Mouse (Mus musculus): ENCODE data around the gene Hoxa10. TPM values are rescaled to one million over a fixed set of nuclear protein-coding genes. Genes with fewer than 3 reads are reported as not detected.
A peak's percentile ranks its signal among the peaks of the same experiment; 100 is the strongest.

Hoxa10 gene
- total RNA-seq, 2 experiments from 2014 or later = 0.42 to 1.5 TPM

DNA sequence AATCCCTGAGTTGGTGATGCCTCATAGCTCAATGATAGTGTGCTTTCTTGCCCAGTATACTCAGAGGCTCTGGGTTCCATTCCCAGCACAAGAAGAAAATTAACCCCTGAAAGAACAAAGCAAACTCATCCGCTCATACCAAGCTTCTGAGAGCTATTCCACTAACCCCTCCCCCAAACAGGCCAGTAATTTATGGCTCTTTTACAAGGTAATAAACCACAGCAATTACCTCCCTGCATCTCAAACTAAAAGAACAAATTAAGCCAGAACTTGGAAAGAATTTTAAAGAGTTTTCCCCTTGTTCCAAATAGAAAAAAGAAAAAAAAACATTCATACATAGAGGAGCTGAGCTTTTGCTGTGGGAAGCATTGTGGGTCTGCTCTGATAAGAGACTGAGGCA, 57.9 kb downstream of the Hoxa10 start:
- no peak for DNase-seq

GRCm38 (mm10) chr6:52182030-52182429, 58.6 kb downstream of the Hoxa10 start:
- DNase-seq = no peak

Small RNA genes within 50 kb of the gene (microRNA-seq; reads per million reads assigned to microRNA genes)
- gene Mir196b = 1,405 reads per million, percentile 79 among the genes with 10 or more reads in this experiment

Other genes with a start within 250 kb of the Hoxa10 start
- 10 to 100 TPM; 40.5 to 46.5 TPM for gene Skap2, start 228.3 kb downstream of the Hoxa10 start, total RNA-seq (2021)
- gene Hoxa1, start 82.5 kb downstream of the Hoxa10 start, total RNA-seq (2021) = 1 to 10 TPM in 1 of 2 experiments, under 1 TPM in 1; 0.91 to 1.2 TPM
- gene Hoxa2, start 76.0 kb downstream of the Hoxa10 start, total RNA-seq (2021) = 1 to 10 TPM; 2.3 to 5.1 TPM
- under 1 TPM; 0.27 to 0.94 TPM for gene 5730596B20Rik, start 63.4 kb downstream of the Hoxa10 start, total RNA-seq (2021)
- 10 to 100 TPM in 1 of 2 experiments, 1 to 10 TPM in 1; 8.0 to 11.4 TPM for gene Hoxa4, start 49.1 kb downstream of the Hoxa10 start, total RNA-seq (2021)
- 10 to 100 TPM; 28.0 to 28.2 TPM for gene Hoxa5, start 36.3 kb downstream of the Hoxa10 start, total RNA-seq (2021)
- 1 to 10 TPM; 4.8 to 8.6 TPM for gene Hoxa6, start 32.1 kb downstream of the Hoxa10 start, total RNA-seq (2021)
- 10 to 100 TPM in 1 of 2 experiments, 1 to 10 TPM in 1; 5.9 to 13.5 TPM for gene Hoxa3, start 27.5 kb downstream of the Hoxa10 start, total RNA-seq (2021)
- 1 to 10 TPM in 1 of 2 experiments, under 1 TPM in 1; 0.91 to 1.5 TPM for gene Gm28308, start 27.5 kb downstream of the Hoxa10 start, total RNA-seq (2021)
- 10 to 100 TPM; 21.5 to 26.6 TPM for gene Hoxa7, start 19.0 kb downstream of the Hoxa10 start, total RNA-seq (2021)
- 1 to 10 TPM; 3.0 to 4.4 TPM for gene Hoxa9, start 9.8 kb downstream of the Hoxa10 start, total RNA-seq (2021)
- not detected for gene Hoxa11, start 5.0 kb upstream of the Hoxa10 start, total RNA-seq (2021)
- gene Hoxa13, start 20.0 kb upstream of the Hoxa10 start, total RNA-seq (2021) = not detected
- not detected for gene Evx1, start 72.6 kb upstream of the Hoxa10 start, total RNA-seq (2021)